Mouse (Mus musculus): ENCODE results near the gene Chrm3. TPM values are rescaled to one million over a fixed set of nuclear protein-coding genes. Genes with fewer than 3 reads are reported as not detected.
A peak's percentile ranks its signal among the peaks of the same experiment; 100 is the strongest.

Gene Chrm3
- polyA plus RNA-seq, 1 experiment, result not detected

DNA sequence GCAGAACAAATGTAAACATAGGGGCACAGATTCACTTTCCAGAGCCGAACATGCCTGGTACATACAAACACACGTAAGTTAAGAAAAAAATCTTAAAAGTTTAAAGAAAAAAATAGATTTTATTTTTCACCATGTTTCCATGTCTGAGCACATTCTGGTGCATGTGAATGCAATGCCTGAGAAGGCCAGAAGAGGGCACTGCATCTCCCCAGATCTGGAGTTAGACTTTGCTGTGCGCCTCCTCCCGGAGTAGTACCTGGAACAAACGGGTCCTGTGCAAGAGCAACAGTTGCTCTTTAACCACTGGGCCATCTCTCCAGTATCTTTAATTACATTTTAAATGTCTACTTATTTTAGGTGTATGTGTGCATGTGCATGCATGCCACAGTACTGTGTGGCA is 534.4 kb downstream of the Chrm3 start:
- Histone ChIP-seq H3K4me1 (ENCODE audit: control insufficient read depth, insufficient read depth, low read length) (no peaks in the 10 kb centered on the region), H3K27ac (ENCODE audit: insufficient read depth, low read length) (no peak overlapping the region), H3K4me3 (ENCODE audit: low read depth, low read length) (no peak overlapping the region), H3K9me3 (replicated peaks; ENCODE audit: control insufficient read depth, insufficient read depth, low read length, poor library complexity, severe bottlenecking) (no peaks in the 10 kb centered on the region), H3K27me3 (ENCODE audit: control insufficient read depth, insufficient read depth, low read length, poor library complexity, severe bottlenecking) (no peaks in the 10 kb centered on the region), H3K9ac (ENCODE audit: low read depth, poor library complexity, severe bottlenecking) (no peak overlapping the region), H3K36me3 (ENCODE audit: control insufficient read depth, insufficient read depth, low read length, poor library complexity, severe bottlenecking) (no peaks in the 10 kb centered on the region)
- TF ChIP-seq CTCF (IDR thresholded peaks at IDR 0.05; ENCODE audit: low read depth, low read length) (peak; percentile 72), POLR2A (IDR thresholded peaks at IDR 0.05; ENCODE audit: insufficient read depth, low read length) (no peak), EP300 (IDR thresholded peaks at IDR 0.05; ENCODE audit: insufficient read depth, low read depth, low read length) (no peak)
